Mouse (Mus musculus) G1E (cell line): Measurements from ENCODE around the gene Dgkz.

Experiments
- CTCF ChIP-seq: IDR thresholded peaks from 2 replicates; pipeline ENCODE4 v1.5.1; 2012; ENCODE audit warnings: low read depth, low read length, inconsistent platforms, mixed read lengths
- TAL1 ChIP-seq: conservative IDR thresholded peaks from 2 replicates; pipeline ENCODE4 v1.6.1; 2012; ENCODE audit warnings: low read depth, low read length, inconsistent platforms, mixed read lengths

DNA sequence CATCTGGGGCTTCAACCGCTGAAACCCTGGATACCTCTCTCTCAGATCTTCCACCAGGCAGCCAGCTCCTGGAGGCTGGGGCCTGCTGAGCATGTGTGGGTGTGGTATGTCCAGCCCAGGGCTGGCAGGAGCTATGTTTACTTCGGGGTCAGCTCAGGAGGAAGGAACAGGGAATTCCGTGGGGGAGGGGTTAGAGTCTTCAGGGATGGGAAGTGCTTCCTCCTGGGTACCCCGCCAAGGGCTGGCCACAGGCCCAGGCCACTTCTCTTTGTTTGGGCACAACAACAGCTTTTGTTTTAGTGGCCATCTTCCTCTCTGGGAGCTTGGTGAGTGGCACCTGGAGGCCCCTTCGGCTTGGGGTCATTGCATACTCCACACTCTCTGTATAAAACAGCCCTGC lies 21.8 kb downstream of the Dgkz start:
- TF ChIP-seq CTCF: no peak
- no peak for TF ChIP-seq TAL1
